In the genomic region with DNA sequence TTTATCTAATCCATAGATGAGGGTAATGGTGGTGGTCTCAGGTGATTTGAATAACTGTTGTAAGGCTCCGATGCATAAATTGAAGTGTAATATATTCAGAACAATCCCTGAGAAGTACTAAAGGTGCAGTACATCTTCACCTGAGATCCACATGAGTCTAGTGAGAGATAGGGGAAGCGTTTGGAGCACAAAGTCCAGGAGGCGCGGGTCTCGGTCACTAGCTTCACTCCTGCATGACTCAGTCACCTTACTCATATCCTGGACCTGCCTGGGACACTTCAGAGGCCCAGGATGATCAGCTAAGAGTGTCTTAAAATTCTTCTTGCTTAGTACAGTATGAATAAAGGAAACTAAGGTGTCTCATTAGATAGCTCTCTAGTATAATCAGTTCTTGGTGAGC, we compare ENCODE assay signal across 31 mouse cellular contexts.
"Had no signal": no experiment of that assay in that cellular context is flagged by ENCODE, and none has a peak within 500 bp of the region (broad histone marks: within the 10 kb centered on the region; RNA-seq: fewer than 3 reads in every experiment).

No protein-coding gene starts in this region.

- DNase-seq: heart, postnatal 10 days; heart, postnatal 14 days; heart, postnatal 36 days; heart, postnatal 4 days; kidney, adult 11 months; kidney, adult 18-20 months; kidney, adult 2 months; kidney, adult 8-10 months; kidney, adult 9 months; kidney, postnatal 10 days; kidney, postnatal 14 days; kidney, postnatal 25 days; kidney, postnatal 36 days; kidney, postnatal 4 days; layer of hippocampus, postnatal 36 days had no signal

- H3K4me1 ChIP-seq: heart, embryonic 12.5 days; heart, embryonic 13.5 days; heart, embryonic 15.5 days; hindbrain, embryonic 10.5 days; hindbrain, embryonic 12.5 days; hindbrain, embryonic 13.5 days; hindbrain, embryonic 15.5 days; kidney, embryonic 15.5 days had no signal

- H3K36me3 ChIP-seq: kidney, embryonic 15.5 days had no signal

- H3K4me3 ChIP-seq: heart, embryonic 12.5 days; heart, embryonic 13.5 days; heart, embryonic 15.5 days; hindbrain, embryonic 10.5 days; hindbrain, embryonic 12.5 days; hindbrain, embryonic 13.5 days; hindbrain, embryonic 15.5 days; kidney, embryonic 15.5 days; layer of hippocampus, adult 2 months; left cerebral cortex, adult 2 months had no signal

- H3K27me3 ChIP-seq: heart, embryonic 12.5 days; heart, embryonic 13.5 days; heart, embryonic 15.5 days; hindbrain, embryonic 12.5 days; hindbrain, embryonic 13.5 days; hindbrain, embryonic 15.5 days; kidney, embryonic 15.5 days had no signal

- ATAC-seq: hindbrain, embryonic 16.5 days; hindbrain, postnatal 0 days; inflammation-experienced regulatory T-cells, adult 6 months had no signal

- H3K4me2 ChIP-seq: heart, embryonic 11.5 days; heart, embryonic 12.5 days; heart, embryonic 13.5 days; heart, embryonic 15.5 days; hindbrain, embryonic 12.5 days; hindbrain, embryonic 13.5 days; hindbrain, embryonic 14.5 days; hindbrain, embryonic 15.5 days; kidney, embryonic 15.5 days had no signal

- H3K27ac ChIP-seq: heart, embryonic 13.5 days; heart, embryonic 15.5 days; hindbrain, embryonic 10.5 days; hindbrain, embryonic 12.5 days; hindbrain, embryonic 13.5 days; hindbrain, embryonic 14.5 days; hindbrain, embryonic 15.5 days; hindbrain, postnatal 0 days; kidney, embryonic 15.5 days; kidney, postnatal 0 days; layer of hippocampus, adult 2 months; left cerebral cortex, adult 2 months had no signal

- H3K9me3 ChIP-seq: heart, embryonic 12.5 days; heart, embryonic 13.5 days; heart, embryonic 15.5 days; hindbrain, embryonic 10.5 days; hindbrain, embryonic 12.5 days; hindbrain, embryonic 13.5 days; hindbrain, embryonic 15.5 days; kidney, embryonic 15.5 days had no signal

- H3K9ac ChIP-seq: heart, embryonic 12.5 days; heart, embryonic 13.5 days; heart, embryonic 15.5 days; hindbrain, embryonic 12.5 days; hindbrain, embryonic 13.5 days; hindbrain, embryonic 14.5 days; hindbrain, embryonic 15.5 days; kidney, embryonic 15.5 days had no signal
